Mouse (Mus musculus): ENCODE data around the gene Cmtr1. TPM values are rescaled to one million over a fixed set of nuclear protein-coding genes. Genes with fewer than 3 reads are reported as not detected.
A peak's percentile ranks its signal among the peaks of the same experiment; 100 is the strongest.

Cmtr1 gene
- polyA plus RNA-seq, 1 experiment = 23.8 TPM

DNA sequence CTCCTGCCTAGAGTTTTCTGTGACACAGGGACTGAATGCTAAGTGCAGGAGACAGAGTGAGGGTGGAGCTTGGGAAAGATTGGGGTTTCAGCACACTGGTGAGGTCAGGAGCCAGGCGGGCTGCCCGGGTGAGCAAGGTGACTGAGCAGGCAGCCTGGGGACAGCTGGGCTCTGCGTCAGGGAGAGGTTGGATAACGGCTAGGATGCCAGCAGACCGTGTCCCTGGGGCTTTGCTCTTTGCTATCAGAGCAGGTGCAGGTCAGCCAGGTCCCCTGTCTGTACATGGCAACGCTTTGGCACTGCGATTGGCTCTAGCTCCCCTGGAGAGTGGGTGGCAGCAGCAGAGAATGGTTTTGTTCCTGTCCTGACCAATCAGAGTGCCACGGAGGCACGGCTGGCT is 33.1 kb upstream of the Cmtr1 start:
- Histone ChIP-seq H3K27me3 (ENCODE audit: control insufficient read depth, insufficient read depth, low read length) (no peaks in the 10 kb centered on the region), H3K4me3 (ENCODE audit: control insufficient read depth, low read depth, low read length) (no peak overlapping the region), H3K36me3 (ENCODE audit: control insufficient read depth, insufficient read depth, low read length) (no peaks in the 10 kb centered on the region), H3K4me1 (ENCODE audit: control insufficient read depth, insufficient read depth, low read length) (no peaks in the 10 kb centered on the region), H3K27ac (ENCODE audit: control insufficient read depth, insufficient read depth, low read depth, low read length) (no peak overlapping the region)
- TF ChIP-seq CTCF (IDR thresholded peaks at IDR 0.05; ENCODE audit: control insufficient read depth, insufficient read depth, insufficient replicate concordance, low read depth, low read length) (no peak), POLR2A (IDR thresholded peaks at IDR 0.05; ENCODE audit: control insufficient read depth, low read depth, low read length) (no peak)

- TF ChIP-seq POLR2A (IDR thresholded peaks at IDR 0.05; ENCODE audit: control insufficient read depth, low read depth, low read length) (no peak), CTCF (IDR thresholded peaks at IDR 0.05; ENCODE audit: control insufficient read depth, insufficient read depth, insufficient replicate concordance, low read depth, low read length) (no peak)
- no peak overlapping the region for H3K27ac ChIP-seq (ENCODE audit: control insufficient read depth, insufficient read depth, low read depth, low read length)
- H3K27me3 ChIP-seq (ENCODE audit: control insufficient read depth, insufficient read depth, low read length) = no peaks in the 10 kb centered on the region
- H3K4me3 ChIP-seq (ENCODE audit: control insufficient read depth, low read depth, low read length) = no peak overlapping the region
- H3K4me1 ChIP-seq (ENCODE audit: control insufficient read depth, insufficient read depth, low read length) = no peaks in the 10 kb centered on the region
- H3K36me3 ChIP-seq (ENCODE audit: control insufficient read depth, insufficient read depth, low read length) = no peaks in the 10 kb centered on the region; the same call in 1 of the 2 replicates
Observed at GRCm38 (mm10) chr17:29628946-29629345, 31.4 kb upstream of the Cmtr1 start.

DNA sequence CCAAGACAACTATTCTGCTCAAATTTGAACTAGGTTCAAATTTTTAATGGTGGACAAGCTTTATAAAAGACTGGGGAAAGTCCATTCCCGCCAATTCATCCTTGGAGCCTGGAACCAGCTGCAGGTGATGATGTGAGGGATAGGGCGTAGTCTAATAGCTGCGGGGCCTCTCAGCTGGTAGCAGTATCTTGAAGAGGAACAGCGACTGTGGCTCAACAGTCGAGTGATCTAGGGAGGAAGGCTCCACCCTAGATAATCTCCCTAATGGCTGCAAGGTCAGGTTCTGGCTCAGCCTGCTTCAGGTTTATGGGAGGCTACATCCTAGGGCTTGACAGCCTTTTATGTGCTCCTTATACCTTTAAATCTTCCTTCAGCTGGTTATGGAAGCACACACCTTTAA is 30.8 kb upstream of the Cmtr1 start:
- no peaks in the 10 kb centered on the region; the same call in 1 of the 2 replicates for H3K36me3 ChIP-seq (ENCODE audit: control insufficient read depth, insufficient read depth, low read length)
- H3K4me3 ChIP-seq (ENCODE audit: control insufficient read depth, low read depth, low read length) = no peak overlapping the region
- H3K27ac ChIP-seq (ENCODE audit: control insufficient read depth, insufficient read depth, low read depth, low read length) = no peak overlapping the region
- H3K27me3 ChIP-seq (ENCODE audit: control insufficient read depth, insufficient read depth, low read length) = no peaks in the 10 kb centered on the region
- no peak for TF ChIP-seq POLR2A (IDR thresholded peaks at IDR 0.05; ENCODE audit: control insufficient read depth, low read depth, low read length)
- H3K4me1 ChIP-seq (ENCODE audit: control insufficient read depth, insufficient read depth, low read length) = no peaks in the 10 kb centered on the region

- Histone ChIP-seq H3K27ac (ENCODE audit: control insufficient read depth, insufficient read depth, low read depth, low read length) (no peak overlapping the region), H3K4me3 (ENCODE audit: control insufficient read depth, low read depth, low read length) (no peak overlapping the region), H3K36me3 (ENCODE audit: control insufficient read depth, insufficient read depth, low read length) (peaks cover 3% of the 10 kb centered on the region), H3K27me3 (ENCODE audit: control insufficient read depth, insufficient read depth, low read length) (no peaks in the 10 kb centered on the region), H3K4me1 (ENCODE audit: control insufficient read depth, insufficient read depth, low read length) (no peaks in the 10 kb centered on the region)
- TF ChIP-seq CTCF (IDR thresholded peaks at IDR 0.05; ENCODE audit: control insufficient read depth, insufficient read depth, insufficient replicate concordance, low read depth, low read length) (no peak), POLR2A (IDR thresholded peaks at IDR 0.05; ENCODE audit: control insufficient read depth, low read depth, low read length) (no peak)
Observed at GRCm38 (mm10) chr17:29632312-29632711, 28.1 kb upstream of the Cmtr1 start.

DNA sequence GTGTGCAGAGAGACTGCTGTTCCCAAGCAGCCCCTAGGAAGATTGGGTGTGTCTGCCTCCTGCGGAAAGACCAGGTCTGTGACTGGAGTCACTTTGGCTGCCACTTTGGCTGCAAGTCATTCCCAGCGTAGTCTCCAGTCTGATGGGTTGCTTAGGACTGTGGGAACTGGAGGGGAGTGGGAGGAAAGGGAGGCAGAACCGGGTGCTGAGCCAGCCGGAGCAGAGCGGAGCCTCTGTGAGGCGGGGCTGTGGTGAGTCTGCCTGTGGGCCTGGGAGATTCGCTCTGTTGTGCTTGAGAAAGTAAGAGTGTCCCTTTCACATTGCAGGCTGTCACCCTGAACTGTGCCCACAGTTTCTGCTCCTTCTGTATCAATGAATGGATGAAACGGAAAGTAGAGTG is 24.9 kb upstream of the Cmtr1 start:
- no peak overlapping the region for H3K4me3 ChIP-seq (ENCODE audit: control insufficient read depth, low read depth, low read length)
- H3K27ac ChIP-seq (ENCODE audit: control insufficient read depth, insufficient read depth, low read depth, low read length) = no peak overlapping the region
- peaks cover 3% of the 10 kb centered on the region for H3K36me3 ChIP-seq (ENCODE audit: control insufficient read depth, insufficient read depth, low read length)
- no peaks in the 10 kb centered on the region for H3K4me1 ChIP-seq (ENCODE audit: control insufficient read depth, insufficient read depth, low read length)
- no peaks in the 10 kb centered on the region for H3K27me3 ChIP-seq (ENCODE audit: control insufficient read depth, insufficient read depth, low read length)
- TF ChIP-seq POLR2A (IDR thresholded peaks at IDR 0.05; ENCODE audit: control insufficient read depth, low read depth, low read length) (no peak), CTCF (IDR thresholded peaks at IDR 0.05; ENCODE audit: control insufficient read depth, insufficient read depth, insufficient replicate concordance, low read depth, low read length) (no peak)

DNA sequence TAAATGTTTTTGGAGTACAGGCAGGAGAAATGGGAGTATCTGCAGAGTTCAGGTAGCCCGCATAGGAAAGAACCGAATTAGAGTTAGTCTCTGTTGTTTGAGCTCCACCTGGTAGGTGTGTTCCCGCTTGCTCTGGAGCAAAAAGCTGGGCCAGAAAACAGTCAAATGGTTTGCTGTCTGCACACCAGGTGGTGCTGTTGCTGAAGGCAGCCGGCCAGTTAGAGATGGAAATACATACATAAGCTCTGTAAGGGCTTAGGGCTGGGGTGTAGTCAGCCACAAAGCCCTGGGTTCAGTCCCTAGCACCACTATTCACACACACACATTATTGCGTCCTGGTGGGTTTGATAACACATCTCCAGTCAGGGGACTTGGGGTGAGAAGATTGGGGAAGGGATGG is 24.3 kb upstream of the Cmtr1 start:
- Histone ChIP-seq H3K4me1 (ENCODE audit: control insufficient read depth, insufficient read depth, low read length) (no peaks in the 10 kb centered on the region), H3K36me3 (ENCODE audit: control insufficient read depth, insufficient read depth, low read length) (peaks cover 3% of the 10 kb centered on the region), H3K27ac (ENCODE audit: control insufficient read depth, insufficient read depth, low read depth, low read length) (no peak overlapping the region), H3K27me3 (ENCODE audit: control insufficient read depth, insufficient read depth, low read length) (no peaks in the 10 kb centered on the region), H3K4me3 (ENCODE audit: control insufficient read depth, low read depth, low read length) (no peak overlapping the region)
- TF ChIP-seq POLR2A (IDR thresholded peaks at IDR 0.05; ENCODE audit: control insufficient read depth, low read depth, low read length) (no peak), CTCF (IDR thresholded peaks at IDR 0.05; ENCODE audit: control insufficient read depth, insufficient read depth, insufficient replicate concordance, low read depth, low read length) (peak; percentile 37; the same call in 1 of the 2 replicates)

GRCm38 (mm10) chr17:29637377-29637776 is 23.0 kb upstream of the Cmtr1 start:
- no peak for TF ChIP-seq POLR2A (IDR thresholded peaks at IDR 0.05; ENCODE audit: control insufficient read depth, low read depth, low read length)
- no peak overlapping the region for H3K27ac ChIP-seq (ENCODE audit: control insufficient read depth, insufficient read depth, low read depth, low read length)
- no peaks in the 10 kb centered on the region for H3K4me1 ChIP-seq (ENCODE audit: control insufficient read depth, insufficient read depth, low read length)
- no peak overlapping the region for H3K4me3 ChIP-seq (ENCODE audit: control insufficient read depth, low read depth, low read length)
- no peaks in the 10 kb centered on the region for H3K27me3 ChIP-seq (ENCODE audit: control insufficient read depth, insufficient read depth, low read length)
- peaks cover 5% of the 10 kb centered on the region for H3K36me3 ChIP-seq (ENCODE audit: control insufficient read depth, insufficient read depth, low read length)

DNA sequence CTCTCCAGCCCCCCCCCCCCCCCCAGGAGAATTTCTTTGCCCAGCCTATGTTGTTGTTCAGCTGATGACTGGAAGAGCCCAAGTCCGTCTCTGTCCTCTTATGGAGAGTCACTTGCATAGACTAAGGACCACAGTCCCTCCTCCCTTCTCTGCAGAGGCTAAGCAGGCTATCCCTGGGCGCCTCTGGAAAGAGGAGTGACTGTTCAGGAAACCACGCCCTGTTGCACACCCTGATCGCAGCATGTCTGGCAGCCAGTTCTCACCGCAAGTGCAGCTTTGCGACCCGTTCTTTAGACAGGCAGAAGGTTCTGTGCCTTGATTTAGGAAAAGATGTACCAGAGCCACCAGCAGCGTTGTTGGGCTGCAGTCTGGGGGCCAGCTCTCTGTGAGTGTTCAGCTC is 22.5 kb upstream of the Cmtr1 start:
- Histone ChIP-seq H3K27me3 (ENCODE audit: control insufficient read depth, insufficient read depth, low read length) (no peaks in the 10 kb centered on the region), H3K36me3 (ENCODE audit: control insufficient read depth, insufficient read depth, low read length) (peaks cover 5% of the 10 kb centered on the region), H3K4me1 (ENCODE audit: control insufficient read depth, insufficient read depth, low read length) (no peaks in the 10 kb centered on the region), H3K4me3 (ENCODE audit: control insufficient read depth, low read depth, low read length) (no peak overlapping the region), H3K27ac (ENCODE audit: control insufficient read depth, insufficient read depth, low read depth, low read length) (no peak overlapping the region)
- TF ChIP-seq POLR2A (IDR thresholded peaks at IDR 0.05; ENCODE audit: control insufficient read depth, low read depth, low read length) (no peak), CTCF (IDR thresholded peaks at IDR 0.05; ENCODE audit: control insufficient read depth, insufficient read depth, insufficient replicate concordance, low read depth, low read length) (no peak)

All from testis, adult 2 months (tissue).